In genomic region chr7:16825785-16826184, GRCm38 (mm10) we compare ENCODE assay signal across 9 mouse cellular contexts. TPM values are rescaled to one million over a fixed set of nuclear protein-coding genes. Genes with fewer than 3 reads are reported as not detected.
DNase-seq lines count a peak whose midpoint lies in the region; ATAC-seq lines count a peak whose summit lies in the region.
"Had no signal": no experiment of that assay in that cellular context is flagged by ENCODE, and none has a peak within 500 bp of the region (broad histone marks: within the 10 kb centered on the region; RNA-seq: fewer than 3 reads in every experiment).

No protein-coding gene starts in this region.

- H3K4me2 ChIP-seq in liver, embryonic 12.5 days: no peak overlapping the region
- no peak overlapping the region for H3K4me2 ChIP-seq in neural tube, embryonic 15.5 days
- H3K4me2 ChIP-seq: limb, embryonic 12.5 days had no signal

- 73% methylated on average over 10 of the region's 10 CpGs for WGBS in liver, embryonic 12.5 days (ENCODE audit: insufficient replicate concordance)
- 85% methylated on average over 10 of the region's 10 CpGs for WGBS in neural tube, embryonic 15.5 days

- peaks cover 94% of the 10 kb centered on the region for H3K36me3 ChIP-seq in liver, embryonic 12.5 days
- H3K36me3 ChIP-seq in splenic B cell, adult 2 months (ENCODE audit: control insufficient read depth, insufficient read depth, low read length, poor library complexity, severe bottlenecking): peaks cover 2% of the 10 kb centered on the region
- H3K36me3 ChIP-seq in neural tube, embryonic 15.5 days: peaks cover 81% of the 10 kb centered on the region

- H3K4me1 ChIP-seq in liver, embryonic 12.5 days: peaks cover 57% of the 10 kb centered on the region
- H3K4me1 ChIP-seq in neural tube, embryonic 15.5 days: peaks cover 35% of the 10 kb centered on the region

- peak; percentile 44 to 54 for DNase-seq in kidney, postnatal 36 days
- DNase-seq in kidney, adult 18-20 months: no peak
- DNase-seq in MN1 (ENCODE audit: low spot score): peak; percentile 77
- DNase-seq in splenic B cell, adult 2 months (ENCODE audit: low read depth, low spot score): peak; percentile 90
- DNase-seq in cerebellum, adult 11 months: no peak
- DNase-seq: gastrocnemius, postnatal 25 days had no signal

- no peak overlapping the region for H3K9ac ChIP-seq in liver, embryonic 12.5 days
- no peak overlapping the region for H3K9ac ChIP-seq in neural tube, embryonic 15.5 days (replicated peaks)
- H3K9ac ChIP-seq: limb, embryonic 12.5 days had no signal

- H3K27me3 ChIP-seq in liver, embryonic 12.5 days (replicated peaks): no peaks in the 10 kb centered on the region
- no peaks in the 10 kb centered on the region for H3K27me3 ChIP-seq in splenic B cell, adult 2 months (ENCODE audit: control insufficient read depth, insufficient read depth, low read length, poor library complexity, severe bottlenecking)
- H3K27me3 ChIP-seq in neural tube, embryonic 15.5 days (replicated peaks): no peaks in the 10 kb centered on the region
- H3K27me3 ChIP-seq: limb, embryonic 12.5 days had no signal

- no peak overlapping the region for H3K27ac ChIP-seq in liver, embryonic 12.5 days
- H3K27ac ChIP-seq in neural tube, embryonic 15.5 days (replicated peaks): no peak overlapping the region

- H3K9me3 ChIP-seq in liver, embryonic 12.5 days (replicated peaks): no peaks in the 10 kb centered on the region
- H3K9me3 ChIP-seq in neural tube, embryonic 15.5 days (replicated peaks): no peaks in the 10 kb centered on the region
- H3K9me3 ChIP-seq: limb, embryonic 12.5 days had no signal

- ATAC-seq in liver, embryonic 12.5 days: peak; percentile 47; the same call in 1 of the 2 replicates
- no peak for ATAC-seq in neural tube, embryonic 15.5 days (ENCODE audit: low FRiP score)

- H3K4me3 ChIP-seq in liver, embryonic 12.5 days: no peak overlapping the region
- no peak overlapping the region for H3K4me3 ChIP-seq in neural tube, embryonic 15.5 days (replicated peaks)
- H3K4me3 ChIP-seq: limb, embryonic 12.5 days had no signal

RNA-seq across cellular contexts. Expression of gene Fkrp, which starts 9.3 kb away (rescaled TPM):
- 14.9 and 16.0 TPM in 2 replicates for polyA plus RNA-seq in liver, embryonic 12.5 days (2016; fragmentation: Nextera tagmentation; extraction: Ambion mirVana)
- 48.4 and 50.4 TPM in 2 replicates for polyA plus RNA-seq in neural tube, embryonic 15.5 days (2015; fragmentation: Nextera tagmentation; extraction: Ambion mirVana)

RNA-seq across cellular contexts. Expression of gene Strn4, which starts 10.1 kb away (rescaled TPM):
- 61.3 and 63.2 TPM in 2 replicates for polyA plus RNA-seq in liver, embryonic 12.5 days (2016; fragmentation: Nextera tagmentation; extraction: Ambion mirVana)
- 139 and 156 TPM in 2 replicates for polyA plus RNA-seq in neural tube, embryonic 15.5 days (2015; fragmentation: Nextera tagmentation; extraction: Ambion mirVana)

RNA-seq across cellular contexts. Expression of gene Prkd2, which starts 16.9 kb away (rescaled TPM):
- 4.4 and 4.7 TPM in 2 replicates for polyA plus RNA-seq in liver, embryonic 12.5 days (2016; fragmentation: Nextera tagmentation; extraction: Ambion mirVana)
- 5.0 and 8.4 TPM in 2 replicates for polyA plus RNA-seq in neural tube, embryonic 15.5 days (2015; fragmentation: Nextera tagmentation; extraction: Ambion mirVana)

RNA-seq across cellular contexts. Expression of gene Slc1a5, which starts 44.6 kb away (rescaled TPM):
- polyA plus RNA-seq in liver, embryonic 12.5 days (2016; fragmentation: Nextera tagmentation; extraction: Ambion mirVana): 127 and 128 TPM in 2 replicates
- polyA plus RNA-seq in neural tube, embryonic 15.5 days (2015; fragmentation: Nextera tagmentation; extraction: Ambion mirVana): 8.7 and 20.5 TPM in 2 replicates

RNA-seq across cellular contexts. Expression of gene Dact3, which starts 49.3 kb away (rescaled TPM):
- 1.5 TPM in 2 replicates for polyA plus RNA-seq in liver, embryonic 12.5 days (2016; fragmentation: Nextera tagmentation; extraction: Ambion mirVana)
- polyA plus RNA-seq in neural tube, embryonic 15.5 days (2015; fragmentation: Nextera tagmentation; extraction: Ambion mirVana): 3.7 and 4.8 TPM in 2 replicates

Comparison
In these comparisons a context has a peak if more than half of its experiments do, and no peak if none do; other contexts are left out.
1. DNase-seq: peak in kidney, postnatal 36 days (2 of 2), MN1 (single experiment) and splenic B cell, adult 2 months (single experiment); none in kidney, adult 18-20 months (single experiment) and cerebellum, adult 11 months (single experiment).